Mouse (Mus musculus): ENCODE data around the gene Afm. TPM values are rescaled to one million over a fixed set of nuclear protein-coding genes. Genes with fewer than 3 reads are reported as not detected.

The Afm gene
- polyA plus RNA-seq, 1 experiment, result not detected

- no peaks in the 10 kb centered on the region for H3K4me1 ChIP-seq (ENCODE audit: control insufficient read depth, insufficient read depth, insufficient read length, low read length)
- no peak overlapping the region for H3K4me3 ChIP-seq (ENCODE audit: insufficient read depth, low read depth, low read length)
- H3K27ac ChIP-seq (replicated peaks; ENCODE audit: low read depth, low read length), result no peak overlapping the region
Observed at GRCm38 (mm10) chr5:90504742-90505141, 14.0 kb upstream of the Afm start.

DNA sequence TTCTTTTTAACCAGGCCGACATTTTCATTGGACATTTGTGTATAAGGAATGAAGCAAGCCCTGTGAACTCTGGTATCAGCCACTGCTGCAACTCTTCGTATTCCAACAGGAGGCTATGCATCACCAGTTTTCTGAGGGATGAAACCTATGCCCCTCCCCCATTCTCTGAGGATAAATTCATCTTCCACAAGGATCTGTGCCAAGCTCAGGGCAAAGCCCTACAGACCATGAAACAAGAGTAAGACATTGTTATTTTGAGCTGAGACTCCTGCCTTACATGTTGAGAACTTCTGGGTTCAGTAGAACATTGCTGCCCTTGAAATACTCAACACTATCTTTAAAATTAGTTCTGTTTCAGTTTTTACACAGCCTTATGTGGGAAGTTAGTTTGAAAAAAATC, 12.2 kb upstream of the Afm start:
- Histone ChIP-seq H3K27ac (replicated peaks; ENCODE audit: low read depth, low read length) (no peak overlapping the region), H3K4me1 (ENCODE audit: control insufficient read depth, insufficient read depth, insufficient read length, low read length) (no peaks in the 10 kb centered on the region), H3K4me3 (ENCODE audit: insufficient read depth, low read depth, low read length) (no peak overlapping the region)

DNA sequence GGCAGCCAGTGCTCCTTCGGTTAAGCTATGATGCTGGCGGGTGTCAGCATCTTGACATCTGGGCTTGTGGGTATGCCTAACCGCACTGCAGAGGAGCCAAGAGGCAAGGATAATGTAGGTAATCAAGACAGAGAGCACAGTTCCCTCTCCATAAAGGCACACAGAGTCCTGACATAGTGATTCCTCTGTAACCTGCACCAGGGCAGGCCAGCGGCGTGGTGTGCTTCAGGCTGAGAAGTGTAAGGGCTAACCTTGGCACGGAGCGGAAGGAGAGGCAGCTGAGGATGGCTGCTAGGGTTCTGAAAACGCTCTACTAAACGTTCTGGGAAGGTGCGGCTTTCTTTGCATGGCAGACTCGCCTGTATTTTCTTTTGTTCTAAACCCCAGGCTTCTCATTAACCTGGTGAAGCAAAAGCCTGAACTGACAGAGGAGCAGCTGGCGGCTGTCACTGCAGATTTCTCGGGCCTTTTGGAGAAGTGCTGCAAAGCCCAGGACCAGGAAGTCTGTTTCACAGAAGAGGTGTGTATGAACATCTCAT, 11.3 kb upstream of the Afm start:
- Histone ChIP-seq H3K4me3 (ENCODE audit: insufficient read depth, low read depth, low read length) (no peak overlapping the region), H3K27ac (replicated peaks; ENCODE audit: low read depth, low read length) (no peak overlapping the region), H3K4me1 (ENCODE audit: control insufficient read depth, insufficient read depth, insufficient read length, low read length) (no peaks in the 10 kb centered on the region)

DNA sequence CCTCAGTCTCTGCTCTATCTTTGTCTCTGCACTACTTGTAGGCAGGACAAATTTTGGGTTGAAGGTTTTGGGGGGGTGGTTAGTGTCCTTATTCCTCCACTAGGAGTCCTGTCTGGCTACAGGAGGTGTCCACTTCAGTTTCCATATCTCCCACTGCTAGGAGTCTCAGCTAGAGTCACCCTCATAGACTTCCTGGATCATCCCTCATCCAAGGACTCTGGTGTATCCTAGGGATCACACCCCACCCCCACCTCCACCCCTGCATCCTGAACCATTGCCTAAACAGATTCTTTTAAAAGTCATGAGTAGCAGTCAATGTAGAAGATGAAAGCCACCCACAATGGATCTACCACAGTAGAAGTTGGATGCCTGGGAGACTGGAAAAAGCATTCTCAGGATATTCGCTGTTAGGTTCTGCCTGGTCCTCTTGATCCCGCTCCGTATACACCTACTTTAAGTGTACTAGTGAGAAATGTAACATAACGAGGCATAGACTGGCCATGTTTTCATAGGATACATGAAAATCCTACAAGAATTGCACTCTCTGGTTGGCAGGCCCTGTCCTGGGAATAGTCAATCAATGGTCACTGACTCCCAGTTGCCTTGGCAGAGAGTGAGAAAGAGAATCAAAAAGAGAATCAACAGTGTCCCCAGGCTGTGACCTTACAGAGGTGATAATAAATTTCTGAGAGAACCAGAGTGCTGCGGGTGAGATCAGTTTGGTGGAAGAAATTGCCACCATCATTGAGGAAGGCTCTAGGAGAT, 8.7 kb upstream of the Afm start:
- Histone ChIP-seq H3K4me3 (ENCODE audit: insufficient read depth, low read depth, low read length) (no peak overlapping the region), H3K4me1 (ENCODE audit: control insufficient read depth, insufficient read depth, insufficient read length, low read length) (no peaks in the 10 kb centered on the region), H3K27ac (replicated peaks; ENCODE audit: low read depth, low read length) (no peak overlapping the region)

GRCm38 (mm10) chr5:90512288-90512955, 6.3 kb upstream of the Afm start:
- H3K4me1 ChIP-seq (ENCODE audit: control insufficient read depth, insufficient read depth, insufficient read length, low read length), result no peaks in the 10 kb centered on the region
- H3K27ac ChIP-seq (replicated peaks; ENCODE audit: low read depth, low read length), result no peak overlapping the region
- H3K4me3 ChIP-seq (ENCODE audit: insufficient read depth, low read depth, low read length), result no peak overlapping the region

GRCm38 (mm10) chr5:90515561-90515960, 3.2 kb upstream of the Afm start:
- no peak overlapping the region for H3K27ac ChIP-seq (replicated peaks; ENCODE audit: low read depth, low read length)
- no peaks in the 10 kb centered on the region for H3K4me1 ChIP-seq (ENCODE audit: control insufficient read depth, insufficient read depth, insufficient read length, low read length)
- no peak overlapping the region for H3K4me3 ChIP-seq (ENCODE audit: insufficient read depth, low read depth, low read length)

DNA sequence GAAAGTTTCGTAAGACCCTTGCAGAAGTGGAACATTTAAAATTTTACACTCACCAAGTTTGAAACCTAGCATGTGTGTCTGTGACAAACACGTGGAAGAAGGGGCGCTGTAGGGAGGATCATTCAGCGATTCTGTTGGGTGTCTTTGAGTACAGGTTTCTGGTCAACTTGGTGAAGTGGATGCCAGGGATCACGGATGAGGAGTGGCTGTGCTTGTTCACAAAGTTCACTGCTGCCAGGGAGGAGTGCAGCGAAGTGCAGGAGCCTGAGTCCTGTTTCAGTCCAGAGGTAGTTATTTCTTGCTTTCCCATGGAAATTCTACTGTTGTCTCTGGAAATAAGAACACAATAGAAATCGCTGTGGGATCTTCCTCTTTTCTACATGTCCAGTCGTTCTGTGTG, 32.5 kb downstream of the Afm start:
- H3K27ac ChIP-seq (replicated peaks; ENCODE audit: low read depth, low read length), result no peak overlapping the region

GRCm38 (mm10) chr5:90556052-90556451, 37.3 kb downstream of the Afm start:
- Histone ChIP-seq H3K4me3 (ENCODE audit: insufficient read depth, low read depth, low read length) (no peak overlapping the region), H3K27ac (replicated peaks; ENCODE audit: low read depth, low read length) (no peak overlapping the region), H3K4me1 (ENCODE audit: control insufficient read depth, insufficient read depth, insufficient read length, low read length) (no peaks in the 10 kb centered on the region)

More for the DNA sequence above, 32.5 kb downstream of the Afm start:
- Histone ChIP-seq H3K4me1 (ENCODE audit: control insufficient read depth, insufficient read depth, insufficient read length, low read length) (no peaks in the 10 kb centered on the region), H3K4me3 (ENCODE audit: insufficient read depth, low read depth, low read length) (no peak overlapping the region)

DNA sequence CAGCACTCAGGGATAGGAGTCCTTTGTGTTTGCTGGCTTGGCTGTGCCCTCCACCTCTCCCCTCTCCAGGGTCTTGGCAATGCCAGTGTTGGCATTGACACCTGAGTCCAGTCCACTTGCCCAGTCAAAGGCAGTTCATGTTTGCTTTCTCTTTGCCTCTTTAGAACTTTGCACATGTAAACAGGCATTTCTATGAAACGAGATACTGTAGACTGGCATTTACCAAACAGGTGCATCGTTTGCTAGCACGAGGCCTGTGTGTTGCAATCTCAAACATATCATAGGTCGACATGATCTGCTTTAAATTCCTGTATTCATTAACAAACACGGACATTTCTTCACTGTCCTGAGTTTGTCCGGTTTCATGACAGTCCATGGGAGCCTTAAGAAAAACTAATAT, 42.0 kb downstream of the Afm start, which contains the start of gene 5830473C10Rik:
Gene 5830473C10Rik, plus strand, starts transcription at position 365 of the 400 bp plus-strand sequence.
- H3K27ac ChIP-seq (replicated peaks; ENCODE audit: low read depth, low read length), result no peak within 1 kb of the TSS
- no peaks in the 10 kb centered on the region for H3K4me1 ChIP-seq (ENCODE audit: control insufficient read depth, insufficient read depth, insufficient read length, low read length)
- H3K4me3 ChIP-seq (ENCODE audit: insufficient read depth, low read depth, low read length), result no peak within 1 kb of the TSS

GRCm38 (mm10) chr5:90561721-90562275, 43.1 kb downstream of the Afm start:
- no peaks in the 10 kb centered on the region for H3K4me1 ChIP-seq (ENCODE audit: control insufficient read depth, insufficient read depth, insufficient read length, low read length)
- no peak overlapping the region for H3K27ac ChIP-seq (replicated peaks; ENCODE audit: low read depth, low read length)
- H3K4me3 ChIP-seq (ENCODE audit: insufficient read depth, low read depth, low read length), result no peak overlapping the region

GRCm38 (mm10) chr5:90562880-90563279, 44.1 kb downstream of the Afm start:
- Histone ChIP-seq H3K4me3 (ENCODE audit: insufficient read depth, low read depth, low read length) (no peak overlapping the region), H3K27ac (replicated peaks; ENCODE audit: low read depth, low read length) (no peak overlapping the region), H3K4me1 (ENCODE audit: control insufficient read depth, insufficient read depth, insufficient read length, low read length) (no peaks in the 10 kb centered on the region)

DNA sequence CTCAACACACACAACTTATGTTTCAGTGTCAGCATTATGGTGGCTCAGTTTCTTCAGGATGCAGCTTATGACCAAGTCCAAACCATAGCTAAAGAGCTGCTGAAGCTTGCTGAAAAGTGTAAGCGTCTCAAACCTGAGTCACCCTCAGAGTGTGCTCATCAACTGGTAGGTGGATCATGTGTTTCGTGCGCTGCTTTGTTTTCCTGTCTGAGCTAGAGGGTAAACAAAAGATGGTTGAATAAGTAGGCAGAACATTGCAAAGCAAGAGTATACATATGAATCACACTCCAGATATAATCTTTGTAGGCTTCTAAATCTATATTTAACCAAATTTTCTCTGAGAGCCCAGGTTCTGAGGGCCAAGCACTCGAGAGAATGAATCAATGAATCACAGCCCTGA, 45.4 kb downstream of the Afm start:
- H3K4me3 ChIP-seq (ENCODE audit: insufficient read depth, low read depth, low read length), result no peak overlapping the region
- H3K27ac ChIP-seq (replicated peaks; ENCODE audit: low read depth, low read length), result no peak overlapping the region

DNA sequence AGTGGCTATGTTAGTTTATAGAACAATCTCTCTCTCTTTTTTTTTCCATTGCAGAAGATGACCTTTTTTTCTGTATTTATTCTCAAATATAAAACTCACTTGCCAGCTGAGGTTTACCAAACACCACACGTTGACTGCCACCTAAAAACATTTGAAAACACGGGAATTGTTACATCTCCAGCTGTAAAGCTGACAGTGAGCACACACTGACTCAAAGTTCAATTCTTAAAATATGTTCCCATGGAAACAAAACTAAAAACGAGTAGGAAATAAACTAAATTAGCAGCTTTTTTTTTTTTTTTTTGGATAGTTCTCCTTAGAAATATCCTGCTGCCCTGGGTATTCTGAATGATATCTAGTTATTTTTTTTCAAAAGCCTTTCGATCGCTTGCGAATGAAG, 46.5 kb downstream of the Afm start:
- Histone ChIP-seq H3K4me1 (ENCODE audit: control insufficient read depth, insufficient read depth, insufficient read length, low read length) (no peaks in the 10 kb centered on the region), H3K27ac (replicated peaks; ENCODE audit: low read depth, low read length) (no peak overlapping the region), H3K4me3 (ENCODE audit: insufficient read depth, low read depth, low read length) (no peak overlapping the region)

More for the DNA sequence above, 45.4 kb downstream of the Afm start:
- no peaks in the 10 kb centered on the region for H3K4me1 ChIP-seq (ENCODE audit: control insufficient read depth, insufficient read depth, insufficient read length, low read length)

- Histone ChIP-seq H3K27ac (replicated peaks; ENCODE audit: low read depth, low read length) (no peak overlapping the region), H3K4me3 (ENCODE audit: insufficient read depth, low read depth, low read length) (no peak overlapping the region), H3K4me1 (ENCODE audit: control insufficient read depth, insufficient read depth, insufficient read length, low read length) (no peaks in the 10 kb centered on the region)
Observed at GRCm38 (mm10) chr5:90567788-90568187, 49.1 kb downstream of the Afm start.

DNA sequence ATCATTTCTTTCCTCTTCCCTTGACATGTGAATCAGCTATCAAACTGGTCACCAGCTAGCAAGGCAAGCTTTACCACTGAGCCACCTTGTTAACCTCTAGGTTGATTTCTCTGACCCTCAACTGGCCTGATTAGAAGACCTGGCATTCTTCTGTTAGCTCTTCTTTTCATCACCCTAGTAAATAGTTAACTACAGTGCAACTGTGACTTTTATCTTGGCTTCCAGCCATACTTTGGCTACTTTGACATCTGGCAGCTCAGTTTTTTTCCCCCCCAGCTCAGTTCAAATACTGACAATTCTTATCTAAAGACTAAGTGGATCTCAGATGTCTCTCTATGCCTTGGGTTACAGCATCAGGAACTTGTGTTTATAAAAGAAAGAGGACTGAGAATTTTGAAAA, 49.6 kb downstream of the Afm start:
- H3K4me3 ChIP-seq (ENCODE audit: insufficient read depth, low read depth, low read length), result no peak overlapping the region
- H3K4me1 ChIP-seq (ENCODE audit: control insufficient read depth, insufficient read depth, insufficient read length, low read length), result no peaks in the 10 kb centered on the region
- no peak overlapping the region for H3K27ac ChIP-seq (replicated peaks; ENCODE audit: low read depth, low read length)
